Mouse (Mus musculus) olfactory bulb, adult 2 months (tissue): Measurements from ENCODE around the gene Rpl11.

ENCODE experiments used
- CTCF ChIP-seq: fragments of 200-500 bp; IDR thresholded peaks from 2 replicates; pipeline ENCODE4 v1.5.1; 2012; ENCODE audit warnings: low read depth, mild to moderate bottlenecking, low read length, moderate library complexity; ENCODE audit not compliant: insufficient read depth
- POLR2A ChIP-seq: fragments of 200-500 bp; IDR thresholded peaks from 2 replicates; pipeline ENCODE4 v1.6.1; 2012; ENCODE audit warnings: mild to moderate bottlenecking, low read depth, low read length, moderate library complexity; ENCODE audit not compliant: insufficient read depth

- TF ChIP-seq POLR2A (no peak), CTCF (no peak)
These were observed 23.7 kb upstream of the Rpl11 start for GRCm38 (mm10) chr4:136076776-136077538.
